In genomic region chr10:77624570-77624995, GRCm38 (mm10) we compare ENCODE assay signal across 9 mouse cellular contexts. TPM values are rescaled to one million over a fixed set of nuclear protein-coding genes. Genes with fewer than 3 reads are reported as not detected.
A peak's percentile ranks its signal among the peaks of the same experiment; 100 is the strongest.
DNase-seq lines count a peak whose midpoint lies in the region; ATAC-seq and TF ChIP-seq lines count a peak whose summit lies in the region.
"Had no signal": no experiment of that assay in that cellular context is flagged by ENCODE, and none has a peak within 500 bp of the region (broad histone marks: within the 10 kb centered on the region; RNA-seq: fewer than 3 reads in every experiment).

No protein-coding gene starts in this region.

- peaks cover 13% of the 10 kb centered on the region for H3K4me1 ChIP-seq in cortical plate, adult 2 months (ENCODE audit: control insufficient read depth, insufficient read depth, low read length)
- H3K4me1 ChIP-seq in heart, embryonic 15.5 days (replicated peaks), result peaks cover 38% of the 10 kb centered on the region
- H3K4me1 ChIP-seq in liver, embryonic 15.5 days (replicated peaks), result peaks cover 61% of the 10 kb centered on the region
- peaks cover 10% of the 10 kb centered on the region for H3K4me1 ChIP-seq in thymus, adult 2 months (replicated peaks; ENCODE audit: control insufficient read depth, insufficient read depth, low read length)

- H3K9ac ChIP-seq in heart, embryonic 15.5 days, result 0 out of 2 replicates have a peak overlapping the region, but pooled peaks have one; percentile 10
- H3K9ac ChIP-seq in liver, embryonic 15.5 days, result 0 out of 2 replicates have a peak overlapping the region, but pooled peaks have one; percentile 15

- TF ChIP-seq CTCF in cortical plate, adult 2 months (IDR thresholded peaks at IDR 0.05; ENCODE audit: extremely low read depth, insufficient read depth, low read length), result no peak
- TF ChIP-seq CTCF in thymus, adult 2 months (IDR thresholded peaks at IDR 0.05; ENCODE audit: borderline replicate concordance, control insufficient read depth, extremely low read depth, insufficient read depth, low read length, poor library complexity), result no peak

- TF ChIP-seq POLR2A in cortical plate, adult 2 months (IDR thresholded peaks at IDR 0.05; ENCODE audit: extremely low read depth, insufficient read depth, low read length), result no peak
- TF ChIP-seq POLR2A in thymus, adult 2 months (IDR thresholded peaks at IDR 0.05; ENCODE audit: control insufficient read depth, extremely low read depth, insufficient read depth, low read length, poor library complexity), result no peak

- 0 out of 2 replicates have a peak overlapping the region, but pooled peaks have one; percentile 5 for H3K4me2 ChIP-seq in heart, embryonic 15.5 days
- peak overlapping the region; percentile 88 for H3K4me2 ChIP-seq in liver, embryonic 15.5 days

- H3K36me3 ChIP-seq in heart, embryonic 15.5 days, result no peaks in the 10 kb centered on the region
- peaks cover 24% of the 10 kb centered on the region for H3K36me3 ChIP-seq in liver, embryonic 15.5 days (replicated peaks)
- H3K36me3 ChIP-seq in thymus, adult 2 months (ENCODE audit: control insufficient read depth, insufficient read depth, low read length), result no peaks in the 10 kb centered on the region

- ATAC-seq in heart, embryonic 15.5 days (replicated peaks; ENCODE audit: insufficient number of reproducible peaks, insufficient read depth, low FRiP score, low read depth), result no peak
- ATAC-seq in liver, embryonic 15.5 days (ENCODE audit: insufficient read depth), result no peak

- 41% methylated on average over 7 of the region's 7 CpGs for WGBS in heart, embryonic 15.5 days
- WGBS in liver, embryonic 15.5 days (ENCODE audit: insufficient replicate concordance), result 68% methylated on average over 7 of the region's 7 CpGs
- WGBS in thymus, adult 2 months, result 91% methylated on average over 7 of the region's 7 CpGs

- H3K9me3 ChIP-seq in heart, embryonic 15.5 days (replicated peaks), result no peaks in the 10 kb centered on the region
- no peaks in the 10 kb centered on the region for H3K9me3 ChIP-seq in liver, embryonic 15.5 days (replicated peaks)

- H3K27ac ChIP-seq in cortical plate, adult 2 months (ENCODE audit: insufficient read depth, low read length), result peak overlapping the region; percentile 16; the same call in 1 of the 2 replicates
- H3K27ac ChIP-seq in heart, embryonic 15.5 days, result peak overlapping the region; percentile 92
- peak overlapping the region; percentile 38 for H3K27ac ChIP-seq in liver, embryonic 15.5 days (replicated peaks)
- no peak overlapping the region for H3K27ac ChIP-seq in thymus, adult 2 months (ENCODE audit: control insufficient read depth, insufficient read depth, low read length)

- 0 out of 2 replicates have a peak overlapping the region, but pooled peaks have one; percentile 3 for H3K4me3 ChIP-seq in cortical plate, adult 2 months (ENCODE audit: insufficient read depth, low read length)
- H3K4me3 ChIP-seq in heart, embryonic 15.5 days, result no peak overlapping the region
- H3K4me3 ChIP-seq in liver, embryonic 15.5 days (replicated peaks), result no peak overlapping the region
- no peak overlapping the region for H3K4me3 ChIP-seq in thymus, adult 2 months (ENCODE audit: control insufficient read depth, insufficient read depth, low read length)

- no peaks in the 10 kb centered on the region for H3K27me3 ChIP-seq in heart, embryonic 15.5 days
- H3K27me3 ChIP-seq in liver, embryonic 15.5 days, result no peaks in the 10 kb centered on the region
- H3K27me3 ChIP-seq in thymus, adult 2 months (ENCODE audit: control insufficient read depth, insufficient read depth, low read length), result no peaks in the 10 kb centered on the region

- peak; percentile 48 to 58 for DNase-seq in kidney, postnatal 25 days
- no peak for DNase-seq in kidney, postnatal 4 days
- no peak for DNase-seq in ovary, adult 18-20 months (ENCODE audit: low spot score)
- DNase-seq in thymus, adult 2 months, result no peak
- DNase-seq in kidney, adult 8-10 months, result no peak

RNA-seq across cellular contexts. Expression of gene Ube2g2, which starts 2.5 kb away (rescaled TPM):
- polyA plus RNA-seq in cortical plate, adult 2 months (2012; rRNA removed), result 38.8 and 40.7 TPM in 2 replicates
- 66.3 and 85.1 TPM in 2 replicates for polyA plus RNA-seq in heart, embryonic 15.5 days (2015; fragmentation: Nextera tagmentation; extraction: Ambion mirVana)
- 47.0 and 58.0 TPM in 2 replicates for polyA plus RNA-seq in liver, embryonic 15.5 days (2015; fragmentation: Nextera tagmentation; extraction: Ambion mirVana)
- polyA plus RNA-seq in thymus, adult 2 months (2012; rRNA removed), result 52.0 and 52.6 TPM in 2 replicates

RNA-seq across cellular contexts. Expression of gene Gm49325, which starts 18.6 kb away (rescaled TPM):
- polyA plus RNA-seq in cortical plate, adult 2 months (2012; rRNA removed), result 9.3 TPM in 1 of 2 replicates, not detected in the other
- 0.60 and 3.9 TPM in 2 replicates for polyA plus RNA-seq in heart, embryonic 15.5 days (2015; fragmentation: Nextera tagmentation; extraction: Ambion mirVana)
- 0.82 TPM in 1 of 2 replicates, not detected in the other for polyA plus RNA-seq in liver, embryonic 15.5 days (2015; fragmentation: Nextera tagmentation; extraction: Ambion mirVana)
- polyA plus RNA-seq in thymus, adult 2 months (2012; rRNA removed), result not detected in 2 replicates
- polyA plus RNA-seq: limb, embryonic 11.5 days had no signal

RNA-seq across cellular contexts. Expression of gene Sumo3, which starts 18.7 kb away (rescaled TPM):
- 270 and 272 TPM in 2 replicates for polyA plus RNA-seq in cortical plate, adult 2 months (2012; rRNA removed)
- 138 and 169 TPM in 2 replicates for polyA plus RNA-seq in heart, embryonic 15.5 days (2015; fragmentation: Nextera tagmentation; extraction: Ambion mirVana)
- 91.2 and 93.4 TPM in 2 replicates for polyA plus RNA-seq in liver, embryonic 15.5 days (2015; fragmentation: Nextera tagmentation; extraction: Ambion mirVana)
- 236 and 248 TPM in 2 replicates for polyA plus RNA-seq in thymus, adult 2 months (2012; rRNA removed)

RNA-seq across cellular contexts. Expression of gene Pttg1ip, which starts 43.1 kb away (rescaled TPM):
- polyA plus RNA-seq in cortical plate, adult 2 months (2012; rRNA removed), result 111 and 113 TPM in 2 replicates
- 105 and 125 TPM in 2 replicates for polyA plus RNA-seq in heart, embryonic 15.5 days (2015; fragmentation: Nextera tagmentation; extraction: Ambion mirVana)
- polyA plus RNA-seq in liver, embryonic 15.5 days (2015; fragmentation: Nextera tagmentation; extraction: Ambion mirVana), result 79.6 and 89.2 TPM in 2 replicates
- 103 and 129 TPM in 2 replicates for polyA plus RNA-seq in thymus, adult 2 months (2012; rRNA removed)

Comparison
In these comparisons a context has a peak if more than half of its experiments do, and no peak if none do; other contexts are left out.
1. DNase-seq: peak in kidney, postnatal 25 days (2 of 2); none in kidney, postnatal 4 days (0 of 2), ovary, adult 18-20 months (single experiment), thymus, adult 2 months (single experiment) and kidney, adult 8-10 months (0 of 2).